Mouse (Mus musculus) lung, adult 18-20 months (tissue): Measurements from ENCODE around the gene Syngr3.
"Not testable (repeated sequence)": the region's sequence is repeated elsewhere in the genome, so short reads cannot be mapped to it uniquely, and the experiment has no call there.

Experiments used
- DNase-seq, 2 experiments: peaks; one replicate each; pipeline ENCODE4 v3.0.0; 2022; ENCODE audit warnings: mixed read lengths in 2 of 2

The Syngr3 gene

DNA sequence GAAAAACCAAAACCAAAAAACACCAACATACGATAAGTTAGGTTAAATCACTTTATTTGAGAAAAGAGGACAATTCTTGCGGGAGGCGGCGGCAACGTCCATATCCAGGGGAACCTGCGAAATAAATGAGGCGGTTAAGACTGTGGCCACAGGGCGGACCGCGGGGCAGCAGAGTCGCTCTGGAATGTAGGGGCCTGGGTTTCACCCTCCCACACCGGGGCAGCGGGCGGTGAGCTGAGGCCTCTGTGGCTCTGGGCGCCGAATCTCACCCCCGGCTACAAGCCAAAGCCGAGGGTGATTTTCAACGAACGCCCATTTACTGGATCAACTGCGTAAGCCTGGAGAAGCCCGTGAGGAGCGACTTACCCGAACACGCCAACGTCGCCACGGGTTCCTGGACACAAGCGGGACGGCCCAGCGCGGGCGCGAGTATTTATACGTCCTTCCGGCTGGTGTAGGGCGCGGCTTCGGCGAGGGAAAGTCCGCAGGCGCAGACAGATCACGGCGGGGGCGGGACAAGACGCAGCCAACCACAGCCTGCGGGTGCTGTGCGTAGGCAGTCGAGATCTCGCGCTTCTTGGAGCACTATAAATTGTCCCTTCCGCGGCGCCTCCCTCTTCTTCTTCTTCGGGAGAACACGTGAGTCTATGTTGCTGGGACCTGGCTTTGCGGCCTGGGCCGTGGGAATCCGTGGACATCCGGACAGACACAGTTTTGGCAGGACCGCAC, 29.9 kb upstream of the Syngr3 start:
- peak; percentile 99 for DNase-seq

DNA sequence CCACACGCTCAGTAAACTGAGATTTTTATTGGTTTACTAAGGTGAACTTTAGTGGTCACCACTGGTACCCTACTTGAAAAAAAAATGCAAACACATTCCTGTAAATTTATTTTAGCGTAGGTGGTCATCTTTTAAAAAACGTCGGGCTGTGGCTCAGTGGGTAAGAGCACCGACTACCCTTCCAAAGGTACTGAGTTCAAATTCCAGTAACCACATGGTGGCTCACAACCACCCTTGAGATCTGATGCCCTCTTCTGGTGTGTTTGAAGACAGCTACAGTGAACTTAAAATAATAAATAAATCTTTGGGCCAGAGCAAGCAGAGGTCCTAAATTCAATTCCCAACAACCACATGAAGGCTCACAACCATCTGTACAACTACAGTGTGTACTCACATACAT, 29.2 kb upstream of the Syngr3 start:
- not testable (repeated sequence) for DNase-seq

DNA sequence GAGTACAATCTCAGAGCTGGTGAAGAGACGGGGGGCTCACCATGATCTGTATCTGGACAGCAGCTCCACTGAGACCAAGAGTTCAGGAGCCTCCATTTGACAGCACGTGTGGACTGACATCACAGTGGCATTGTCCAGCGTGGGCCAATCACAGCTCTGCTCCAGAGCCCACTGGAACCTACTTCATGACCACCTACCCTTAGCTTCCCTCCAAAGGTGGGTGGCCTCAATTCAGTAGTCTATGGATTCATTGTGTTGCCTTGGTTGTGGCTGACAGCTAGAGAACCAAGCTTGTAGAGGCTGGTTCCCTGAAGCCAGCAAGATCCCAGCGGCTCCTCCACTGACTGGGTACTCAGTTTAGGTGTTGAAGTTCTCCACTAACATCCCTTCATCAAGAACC, 28.2 kb upstream of the Syngr3 start, which contains the start of the genes Rnf151 and Rps2:
Rnf151 (minus strand) TSS at position 121 of the 400 bp plus-strand sequence.
Rps2 (plus strand) TSS at position 174 of the 400 bp plus-strand sequence.
- no peak for DNase-seq

DNA sequence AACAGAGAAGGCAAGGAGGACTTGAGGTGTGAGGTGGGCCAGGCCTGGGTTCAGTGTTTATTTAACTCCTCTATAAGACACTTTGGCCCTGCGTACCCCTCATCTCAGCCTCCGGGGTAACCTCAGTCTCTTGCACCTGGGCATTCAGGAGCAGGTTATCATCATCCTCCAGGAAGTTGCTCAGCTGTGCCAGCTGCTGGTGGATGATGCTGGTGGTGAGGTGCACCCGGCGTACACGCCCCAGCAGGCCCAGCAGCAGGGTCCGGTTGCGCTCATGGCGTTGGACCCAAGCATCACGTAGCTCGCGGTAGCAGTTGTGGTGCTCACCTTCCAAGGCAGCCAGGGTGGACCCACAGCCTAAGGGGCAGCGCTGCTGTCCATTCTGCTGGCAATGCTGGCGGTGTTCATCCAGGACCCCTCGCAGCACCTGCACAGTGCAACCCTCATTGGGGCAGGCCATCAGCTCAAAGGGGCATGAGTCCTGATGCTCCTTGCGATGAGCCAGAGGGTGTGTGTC, 26.5 kb upstream of the Syngr3 start:
- no peak for DNase-seq

DNA sequence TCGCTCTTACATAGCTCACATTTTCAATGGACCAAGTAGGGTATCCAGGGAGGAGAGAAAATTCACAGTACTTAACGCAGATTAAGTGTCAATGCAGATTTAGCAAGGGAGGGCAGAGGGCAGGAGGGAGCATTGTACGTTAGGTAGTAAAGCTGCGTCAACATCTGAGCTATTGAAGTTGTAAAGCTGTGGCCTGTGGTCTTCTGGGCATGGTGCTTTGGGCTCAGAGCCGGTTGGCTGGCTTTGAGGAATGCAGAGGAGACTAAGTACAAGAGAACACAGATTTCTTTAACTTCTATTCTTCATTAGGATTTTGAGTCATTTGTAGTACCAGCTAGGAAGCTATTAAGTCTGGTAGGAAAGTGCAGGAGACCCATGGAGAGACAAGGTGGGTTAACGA, 25.8 kb upstream of the Syngr3 start:
- no peak for DNase-seq

DNA sequence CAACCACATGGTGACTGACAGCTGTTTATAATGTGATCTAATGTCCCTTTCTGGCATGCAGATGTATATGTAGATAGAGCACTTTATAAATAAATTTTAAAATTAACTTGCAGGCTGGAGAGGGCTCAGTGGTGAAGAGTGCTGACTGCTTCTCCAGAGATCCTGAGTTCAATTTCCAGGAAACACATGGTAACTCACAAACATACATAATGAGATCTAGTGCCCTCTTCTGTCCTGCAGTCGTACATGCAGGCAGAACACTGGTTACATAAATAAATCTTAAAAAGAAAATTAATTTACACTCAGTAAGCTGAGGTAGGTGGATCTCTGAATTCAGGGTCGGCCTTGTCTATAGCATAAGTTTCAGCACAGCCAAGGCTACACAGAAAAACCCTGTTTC, 18.9 kb upstream of the Syngr3 start:
- DNase-seq: no peak

DNA sequence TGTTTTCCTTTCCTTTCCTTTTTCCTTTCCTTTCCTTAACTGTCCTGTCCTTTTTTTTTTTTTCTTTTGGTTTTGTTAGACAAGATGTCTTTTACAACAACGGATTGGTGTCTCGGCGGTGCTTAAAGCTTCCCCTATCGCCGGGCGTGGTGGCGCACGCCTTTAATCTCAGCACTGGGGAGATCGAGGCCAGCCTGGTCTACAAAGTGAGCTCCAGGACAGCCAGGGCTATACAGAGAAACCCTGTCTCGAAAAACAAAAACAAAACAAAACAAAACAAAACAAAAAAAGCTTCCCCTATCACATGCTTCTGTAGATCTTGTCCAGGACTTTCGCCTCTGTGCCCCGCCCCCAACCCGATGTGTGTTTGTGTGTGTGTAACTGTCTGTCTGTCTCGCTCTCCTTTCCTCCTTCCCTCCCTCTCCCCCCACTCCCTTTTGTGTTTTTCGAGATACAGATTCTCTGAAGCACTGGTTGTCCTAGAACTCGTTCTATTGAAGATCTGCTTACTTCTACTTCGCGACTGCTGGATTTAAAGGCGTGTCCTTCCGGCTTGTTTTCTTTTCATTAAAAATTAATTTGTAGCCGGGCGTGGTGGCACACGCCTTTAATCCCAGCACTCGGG, 18.2 kb upstream of the Syngr3 start:
- DNase-seq: no peak

DNA sequence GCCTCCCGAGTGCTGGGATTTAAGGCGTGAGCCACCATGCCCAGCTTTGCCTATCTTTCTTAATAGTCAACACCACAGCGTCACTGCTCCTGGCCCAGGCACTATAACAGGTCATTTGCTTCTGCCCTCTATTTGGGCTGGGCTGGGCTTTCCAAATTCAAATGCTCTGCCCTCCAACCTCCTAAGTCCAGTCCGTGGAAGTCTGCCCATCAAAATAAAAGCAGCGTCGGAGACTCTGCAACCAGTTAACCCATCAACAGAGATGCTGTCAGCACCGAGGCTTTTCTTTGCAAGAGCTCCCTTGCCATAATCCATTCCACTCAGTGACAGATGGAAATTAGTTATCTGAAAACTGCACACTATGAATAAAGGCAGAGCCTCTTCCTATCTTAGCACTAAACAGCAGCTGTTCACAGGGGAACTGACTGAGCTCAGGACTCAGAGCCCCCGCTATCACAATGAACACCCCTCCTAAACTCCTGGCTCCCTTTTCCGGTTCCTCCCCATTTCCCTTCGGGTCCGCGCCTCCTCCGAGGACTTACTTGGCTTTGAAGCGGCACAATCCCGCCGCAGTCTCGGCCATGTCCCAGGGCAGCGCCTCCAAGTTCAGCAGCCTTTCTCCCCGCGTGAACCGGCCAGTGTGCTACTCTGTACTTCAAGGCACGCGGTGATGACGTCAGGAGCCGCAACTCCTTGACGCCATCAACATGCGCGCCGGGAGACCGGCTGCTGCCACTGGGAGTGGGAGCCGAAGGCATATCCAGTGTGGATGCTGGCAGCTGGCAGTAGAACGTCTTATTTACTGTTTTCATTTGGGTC, 17.4 kb upstream of the Syngr3 start, which contains the start of gene Tbl3:
Tbl3 (minus strand) TSS at position 679 of the 819 bp plus-strand sequence.
- DNase-seq: peak; percentile 91 to 93

DNA sequence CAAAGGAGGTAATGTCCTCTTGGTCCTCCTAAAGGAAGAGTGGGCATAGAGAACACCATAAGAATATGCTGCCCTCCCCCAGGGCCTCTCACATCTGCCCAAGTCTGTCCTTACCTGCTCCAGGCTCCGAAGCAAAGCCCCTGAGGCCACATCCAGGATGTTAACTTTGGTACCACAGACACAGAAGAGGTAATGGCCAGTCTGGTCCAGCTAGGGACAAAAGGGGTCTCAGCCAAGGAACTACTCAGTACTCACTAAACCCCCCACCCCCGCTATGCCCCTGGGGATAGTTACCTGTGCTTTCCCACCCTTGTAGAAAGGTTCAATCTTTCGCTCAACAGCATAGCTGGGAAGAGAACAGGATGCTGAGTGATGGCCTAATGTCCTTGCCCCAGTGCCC, 16.1 kb upstream of the Syngr3 start:
- DNase-seq: no peak

DNA sequence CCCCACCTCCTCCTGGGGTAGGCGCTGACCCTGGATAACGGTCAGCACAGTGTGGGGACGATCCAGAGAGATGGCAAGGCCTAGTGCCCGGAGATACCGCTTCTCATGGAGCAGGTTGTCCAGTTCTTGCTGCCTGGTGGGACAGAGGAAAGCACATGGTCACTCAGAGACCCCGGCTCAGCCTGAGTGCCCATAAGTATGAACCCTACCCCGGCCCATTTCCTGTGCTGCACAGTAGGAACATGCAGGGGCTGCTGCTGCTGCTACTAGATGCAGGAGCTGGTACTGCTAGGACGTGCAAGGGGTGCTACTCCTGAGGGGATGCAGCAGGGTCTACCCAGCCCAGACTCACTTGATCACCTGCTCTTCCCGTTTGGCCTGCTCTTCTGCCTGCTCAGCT, 11.5 kb upstream of the Syngr3 start:
- DNase-seq: no peak

DNA sequence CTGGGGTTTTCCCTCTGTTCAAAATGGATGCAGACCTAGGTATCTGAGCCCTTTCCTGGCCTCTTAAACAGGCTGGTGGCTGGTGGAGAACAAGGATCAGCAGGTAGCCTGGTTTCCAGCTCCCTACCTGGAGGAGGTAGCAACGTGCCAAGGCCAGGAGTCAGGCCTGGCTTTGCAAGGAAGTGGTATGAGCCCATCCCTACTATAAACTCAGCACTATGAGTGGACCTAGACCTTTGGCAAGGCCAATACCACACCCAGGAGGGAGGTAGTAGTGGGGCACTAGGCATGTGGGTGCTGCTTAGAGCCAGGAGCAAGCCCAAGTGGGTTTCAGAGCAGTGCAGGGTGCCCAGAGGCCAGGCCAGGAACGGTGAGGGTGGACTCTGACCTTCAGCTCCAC, 9.7 kb upstream of the Syngr3 start:
- peak in 1 of 2 experiments; percentile 2 for DNase-seq

DNA sequence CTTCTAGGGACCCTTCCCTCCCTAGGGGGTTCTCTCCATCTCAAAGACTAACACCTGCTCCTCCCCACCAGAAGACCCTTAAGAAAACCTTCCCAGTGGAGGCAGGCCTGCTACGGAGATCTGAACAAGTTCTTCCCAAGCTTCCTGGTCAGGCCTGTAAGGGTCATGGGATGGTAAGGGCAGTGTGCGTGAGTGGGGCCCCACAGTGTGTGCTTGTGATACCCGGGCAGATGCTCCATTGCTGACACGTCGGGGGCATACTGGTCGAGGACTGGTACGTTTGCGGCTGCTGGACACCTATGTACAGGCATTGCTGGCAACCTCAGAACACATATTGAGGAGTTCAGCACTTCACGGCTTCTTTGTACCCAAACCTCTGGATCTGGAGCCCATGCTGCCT, 9.0 kb upstream of the Syngr3 start:
- no peak for DNase-seq

DNA sequence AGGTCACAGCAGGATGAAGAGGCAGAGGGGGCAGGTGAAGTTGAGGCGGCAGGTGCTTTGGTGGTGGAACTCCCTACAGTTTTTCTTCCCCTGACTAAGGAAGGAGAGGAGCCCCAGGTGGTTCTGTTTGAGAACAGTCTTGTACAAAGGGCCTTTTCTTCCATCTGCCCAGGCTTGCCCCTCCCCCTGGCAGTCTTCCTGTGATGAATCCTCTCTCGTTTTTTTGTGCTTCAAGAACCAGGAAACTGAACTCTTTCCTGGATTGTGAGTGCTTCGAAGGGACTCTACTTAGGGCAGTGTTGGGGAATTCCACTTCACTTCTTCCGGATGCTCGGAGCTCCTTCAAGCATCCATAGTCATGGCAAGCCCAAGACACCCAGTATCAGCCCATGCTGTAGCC, 8.2 kb upstream of the Syngr3 start:
- peak in 1 of 2 experiments; percentile 8 for DNase-seq

DNA sequence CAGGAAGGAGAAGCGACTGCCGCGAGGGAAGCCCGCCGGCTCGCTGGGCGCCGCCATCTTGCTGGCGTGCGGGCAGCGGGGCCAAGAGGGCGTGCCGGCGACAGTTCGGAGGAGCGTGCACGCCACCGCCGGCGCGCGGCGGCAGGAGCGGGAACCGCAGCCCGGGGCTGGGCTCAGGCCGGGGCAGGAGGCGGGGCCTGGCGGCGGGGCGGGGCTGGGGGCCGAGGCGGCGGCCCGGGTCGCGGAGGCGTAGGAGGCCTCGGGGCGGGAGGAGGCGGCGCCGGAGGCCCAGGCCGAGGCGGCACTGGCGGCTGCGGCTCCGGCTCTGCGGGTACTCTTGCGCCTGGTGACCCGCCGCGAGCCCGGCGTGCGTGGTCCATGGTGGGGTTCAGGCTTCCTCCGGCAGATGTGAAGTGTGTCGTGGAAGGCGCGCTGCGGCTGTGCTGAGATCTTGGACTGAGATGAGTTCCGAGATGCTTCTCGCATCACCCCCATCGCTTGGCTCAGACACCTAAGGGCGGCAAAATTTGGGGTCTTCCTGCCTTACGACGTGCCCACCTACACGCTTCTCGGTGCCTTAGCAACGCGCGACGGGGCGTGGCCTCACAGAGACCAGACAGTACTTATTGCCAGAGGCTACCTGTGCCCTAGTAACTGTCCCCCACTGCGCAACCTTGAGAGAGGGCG, 6.4 kb upstream of the Syngr3 start, which contains the start of the genes Gfer and Noxo1:
Gfer (minus strand) TSS at position 146 of the 687 bp plus-strand sequence.
Noxo1 (plus strand) TSS at position 224 of the 687 bp plus-strand sequence.
- peak; percentile 87 to 91 for DNase-seq

DNA sequence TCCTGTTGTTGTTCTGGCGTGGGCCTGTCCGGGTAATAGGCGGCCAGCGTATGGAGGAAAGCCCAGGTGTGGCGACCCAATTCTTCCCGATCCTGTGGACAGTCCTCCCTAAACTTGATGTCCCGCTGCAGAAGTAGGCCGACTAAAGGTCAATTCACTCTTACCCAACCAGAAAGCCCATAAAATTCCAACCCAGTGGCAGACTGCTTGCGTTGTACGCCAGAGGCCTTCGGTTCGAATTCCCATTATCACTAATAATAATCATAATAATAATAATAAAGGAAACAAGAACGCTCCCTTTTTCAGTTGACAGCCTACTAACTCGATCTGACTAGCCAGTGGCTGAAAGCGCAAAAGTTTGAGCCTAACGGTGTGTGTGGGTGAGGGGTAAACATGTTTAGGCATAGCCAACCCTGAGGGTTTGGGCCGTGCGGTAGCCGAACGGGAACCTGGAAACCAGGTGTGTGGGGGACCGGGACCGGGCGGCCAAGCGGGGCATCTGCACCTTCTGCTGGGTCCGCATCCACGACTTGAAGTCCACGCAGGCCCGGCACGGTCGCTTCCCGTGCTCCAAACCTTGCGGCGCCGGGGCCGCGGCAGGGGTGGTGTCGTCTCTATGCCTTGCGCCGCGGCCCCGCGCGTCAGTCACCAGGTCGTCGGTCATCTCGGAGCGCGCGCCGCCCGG, 5.7 kb upstream of the Syngr3 start:
- no peak for DNase-seq

DNA sequence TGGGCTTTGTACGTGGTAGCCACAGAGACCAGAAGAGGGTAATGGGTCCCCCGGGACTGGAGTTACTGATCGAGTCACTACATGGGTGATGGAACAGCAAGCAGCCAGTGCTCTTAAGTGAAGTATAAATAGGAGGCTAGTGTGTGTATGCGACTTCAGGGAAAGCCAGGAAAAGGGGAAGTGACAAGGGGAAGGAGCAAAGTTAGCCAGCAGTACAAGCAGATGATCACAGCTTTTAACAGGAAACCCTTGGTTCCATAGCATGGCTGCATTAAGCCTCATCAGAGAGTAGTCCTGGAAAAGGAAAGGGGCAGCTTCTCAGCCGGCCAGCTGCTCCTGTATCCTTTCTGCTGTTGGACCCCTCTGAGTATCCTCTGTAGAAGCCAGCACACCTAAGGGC, 2.6 kb upstream of the Syngr3 start:
- no peak for DNase-seq

DNA sequence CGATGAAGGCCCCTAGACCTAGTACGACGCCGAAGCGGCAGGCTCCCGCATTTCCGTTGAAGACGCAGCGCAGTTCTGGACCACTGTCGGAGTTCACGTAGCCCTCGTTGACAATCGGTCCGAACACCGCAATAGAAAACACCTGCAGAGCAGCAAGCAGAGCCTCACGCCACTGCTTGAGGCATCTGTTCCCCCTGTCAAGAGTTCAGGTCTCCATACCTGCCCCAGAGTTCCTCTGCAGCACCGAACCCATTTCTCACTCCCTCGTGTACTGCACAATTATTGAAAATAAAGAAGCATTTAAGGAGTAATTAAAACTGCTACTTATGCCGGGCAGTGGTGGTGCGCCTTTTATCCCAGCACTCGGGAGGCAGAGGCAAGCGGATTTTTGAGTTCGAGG, 2.2 kb downstream of the Syngr3 start:
- DNase-seq: no peak

DNA sequence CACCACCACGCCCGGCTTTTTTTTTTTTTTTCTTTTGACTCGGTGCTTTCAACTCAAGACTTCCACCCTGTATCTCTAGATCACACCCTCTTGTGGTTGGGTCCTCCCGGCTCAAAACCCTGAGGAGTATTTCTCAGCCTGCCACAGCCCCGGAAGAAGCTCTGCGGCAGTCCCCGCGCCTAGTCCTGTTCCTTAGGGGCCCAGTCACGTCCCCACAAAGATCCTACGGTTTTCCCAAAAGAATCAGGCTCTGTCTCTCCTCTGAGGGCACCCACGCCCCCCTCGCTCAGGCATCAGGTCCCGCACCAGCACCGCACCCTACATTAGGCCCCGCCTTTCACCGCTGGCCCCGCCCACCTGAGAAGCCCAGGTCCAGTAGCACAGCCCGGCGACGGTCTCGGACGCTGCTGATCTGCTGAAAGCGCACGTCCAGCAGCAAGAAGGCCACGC, 2.6 kb downstream of the Syngr3 start:
- peak; percentile 72 to 75 for DNase-seq

DNA sequence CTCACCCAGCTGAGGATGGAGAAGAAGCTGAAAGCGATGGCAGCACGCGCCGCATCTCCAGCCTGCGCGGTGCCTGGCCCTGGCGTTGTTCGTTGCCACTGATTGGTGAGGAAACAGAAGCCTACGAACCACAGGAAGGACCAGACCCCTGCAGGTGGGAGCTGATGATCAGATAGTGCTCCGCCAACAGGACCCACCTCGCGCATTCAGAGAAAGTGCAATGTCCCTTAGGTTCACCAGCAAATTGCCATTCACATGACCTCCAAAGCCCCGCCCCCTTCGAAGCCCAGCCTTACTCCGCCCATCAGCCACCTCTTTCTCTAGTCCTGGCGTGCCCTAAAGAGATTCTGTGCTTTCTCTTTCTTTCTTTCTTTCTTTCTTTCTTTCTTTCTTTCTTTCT, 3.2 kb downstream of the Syngr3 start:
- peak; percentile 52 to 56 for DNase-seq

DNA sequence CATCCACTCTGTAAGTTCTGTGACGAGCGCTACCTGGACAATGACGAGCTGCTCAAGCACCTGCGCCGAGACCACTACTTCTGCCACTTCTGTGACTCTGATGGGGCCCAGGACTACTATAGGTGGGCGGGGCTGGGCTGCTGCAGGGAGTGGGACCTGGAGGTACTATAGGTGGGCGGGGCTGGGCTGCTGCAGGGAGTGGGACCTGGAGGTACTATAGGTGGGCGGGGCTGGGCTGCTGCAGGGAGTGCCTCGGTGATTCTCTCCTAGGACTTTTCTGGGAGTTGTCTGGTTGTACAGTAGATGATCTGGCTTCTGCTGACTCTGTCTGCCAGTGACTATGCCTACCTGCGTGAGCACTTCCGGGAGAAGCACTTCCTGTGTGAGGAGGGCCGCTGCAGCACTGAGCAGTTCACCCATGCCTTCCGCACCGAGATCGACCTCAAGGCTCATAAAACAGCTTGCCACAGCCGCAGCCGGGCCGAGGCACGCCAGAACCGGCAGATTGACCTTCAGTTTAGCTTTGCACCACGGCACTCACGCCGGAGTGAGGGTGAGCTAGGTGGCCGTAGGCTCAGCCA, 12.2 kb downstream of the Syngr3 start:
- no peak for DNase-seq

DNA sequence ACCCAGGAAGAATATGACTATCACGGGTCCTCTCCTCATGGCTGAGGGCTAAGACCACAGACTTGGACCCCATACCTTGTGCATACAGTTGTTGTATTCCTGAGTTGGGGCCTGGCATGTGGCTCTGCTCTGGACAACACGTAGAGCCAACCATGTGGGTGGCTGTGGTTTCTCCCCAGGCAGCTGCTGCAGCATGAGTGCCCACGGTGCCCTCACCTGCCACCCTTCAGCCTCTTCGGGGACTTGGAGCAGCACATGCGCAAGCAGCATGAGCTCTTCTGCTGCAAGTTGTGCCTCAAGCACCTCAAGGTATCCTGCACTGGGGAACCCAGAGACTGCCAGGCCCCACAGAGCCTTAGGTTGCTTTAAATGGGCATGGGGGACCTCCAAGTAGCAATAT, 12.9 kb downstream of the Syngr3 start:
- no peak for DNase-seq
